Mouse (Mus musculus): ENCODE data around the gene Gm6176. TPM values are rescaled to one million over a fixed set of nuclear protein-coding genes. Genes with fewer than 3 reads are reported as not detected.

Gene Gm6176
- not detected for polyA plus RNA-seq (2014; fragmentation: Illumina TruSeq; extraction: RNeasy Lipid Tissue Mini Kit (QIAGEN cat#74804); ENCODE audit: low replicate concordance)

GRCm38 (mm10) chr7:22056205-22056604 lies at the start of gene Gm6176:
Gene Gm6176 (minus strand): TSS chr7:22056305.

GRCm38 (mm10) chr7:22068757-22069156 lies 12.7 kb upstream of the Gm6176 start, which contains the start of gene Vmn1r139:
Gene Vmn1r139 (plus strand): TSS chr7:22069057.

GRCm38 (mm10) chr7:22028797-22029196 lies 27.3 kb downstream of the Gm6176 start, which contains the start of gene Vmn1r138:
Gene Vmn1r138 (minus strand): TSS chr7:22028897.

Other genes starting within 250 kb of the Gm6176 start
- not detected for gene Vmn1r135, start 224.0 kb downstream of the Gm6176 start, polyA plus RNA-seq (2014; fragmentation: Illumina TruSeq; extraction: RNeasy Lipid Tissue Mini Kit (QIAGEN cat#74804); ENCODE audit: low replicate concordance)
- gene Gm5725, start 212.0 kb downstream of the Gm6176 start, polyA plus RNA-seq (2014; fragmentation: Illumina TruSeq; extraction: RNeasy Lipid Tissue Mini Kit (QIAGEN cat#74804); ENCODE audit: low replicate concordance): not detected
- not detected for gene Gm5891, start 135.0 kb downstream of the Gm6176 start, polyA plus RNA-seq (2014; fragmentation: Illumina TruSeq; extraction: RNeasy Lipid Tissue Mini Kit (QIAGEN cat#74804); ENCODE audit: low replicate concordance)
- not detected for gene Vmn1r137, start 61.7 kb downstream of the Gm6176 start, polyA plus RNA-seq (2014; fragmentation: Illumina TruSeq; extraction: RNeasy Lipid Tissue Mini Kit (QIAGEN cat#74804); ENCODE audit: low replicate concordance)
- gene Vmn1r138, start 27.4 kb downstream of the Gm6176 start, polyA plus RNA-seq (2014; fragmentation: Illumina TruSeq; extraction: RNeasy Lipid Tissue Mini Kit (QIAGEN cat#74804); ENCODE audit: low replicate concordance): not detected
- gene Vmn1r139, start 12.8 kb upstream of the Gm6176 start, polyA plus RNA-seq (2014; fragmentation: Illumina TruSeq; extraction: RNeasy Lipid Tissue Mini Kit (QIAGEN cat#74804); ENCODE audit: low replicate concordance): not detected
- not detected for gene Gm16451, start 61.9 kb upstream of the Gm6176 start, polyA plus RNA-seq (2014; fragmentation: Illumina TruSeq; extraction: RNeasy Lipid Tissue Mini Kit (QIAGEN cat#74804); ENCODE audit: low replicate concordance)
- gene Gm10666, start 78.4 kb upstream of the Gm6176 start, polyA plus RNA-seq (2014; fragmentation: Illumina TruSeq; extraction: RNeasy Lipid Tissue Mini Kit (QIAGEN cat#74804); ENCODE audit: low replicate concordance): not detected
- not detected for gene Vmn1r142, start 107.7 kb upstream of the Gm6176 start, polyA plus RNA-seq (2014; fragmentation: Illumina TruSeq; extraction: RNeasy Lipid Tissue Mini Kit (QIAGEN cat#74804); ENCODE audit: low replicate concordance)
- not detected for gene Vmn1r143, start 133.1 kb upstream of the Gm6176 start, polyA plus RNA-seq (2014; fragmentation: Illumina TruSeq; extraction: RNeasy Lipid Tissue Mini Kit (QIAGEN cat#74804); ENCODE audit: low replicate concordance)
- not detected for gene Gm8653, start 145.0 kb upstream of the Gm6176 start, polyA plus RNA-seq (2014; fragmentation: Illumina TruSeq; extraction: RNeasy Lipid Tissue Mini Kit (QIAGEN cat#74804); ENCODE audit: low replicate concordance)
- not detected for gene Gm8453, start 173.2 kb upstream of the Gm6176 start, polyA plus RNA-seq (2014; fragmentation: Illumina TruSeq; extraction: RNeasy Lipid Tissue Mini Kit (QIAGEN cat#74804); ENCODE audit: low replicate concordance)